Mouse (Mus musculus): ENCODE measurements at regions not wholly inside any gene's neighbourhood (a gene's known extent, or its start where the extent isn't known, plus 50 kb on each side); places are given as distances from the start of the nearest gene placed in this dataset.

GRCm38 (mm10) chr16:21320284-21320683 is 102.6 kb upstream of the Vps8 start:
- peak; percentile 20 for DNase-seq (ENCODE audit: low read depth)

GRCm38 (mm10) chr16:21321188-21322070 is 101.5 kb upstream of the Vps8 start:
- no peak for DNase-seq (ENCODE audit: low read depth)

GRCm38 (mm10) chr16:21322437-21322836 is 100.5 kb upstream of the Vps8 start:
- DNase-seq (ENCODE audit: low read depth), result no peak

GRCm38 (mm10) chr16:21323446-21324034 is 99.4 kb upstream of the Vps8 start:
- DNase-seq (ENCODE audit: low read depth), result no peak

GRCm38 (mm10) chr16:21327969-21328368 is 94.9 kb upstream of the Vps8 start:
- DNase-seq (ENCODE audit: low read depth), result no peak

GRCm38 (mm10) chr16:21329199-21329598 is 93.7 kb upstream of the Vps8 start:
- no peak for DNase-seq (ENCODE audit: low read depth)

GRCm38 (mm10) chr16:21331229-21331628 is 91.7 kb upstream of the Vps8 start:
- DNase-seq (ENCODE audit: low read depth), result no peak

- no peak for DNase-seq (ENCODE audit: low read depth)
These were observed 90.5 kb upstream of the Vps8 start for GRCm38 (mm10) chr16:21332411-21332810.

- no peak for DNase-seq (ENCODE audit: low read depth)
These were observed 90.1 kb upstream of the Vps8 start for GRCm38 (mm10) chr16:21332862-21333222.

- DNase-seq (ENCODE audit: low read depth), result peak; percentile 90
These were observed 89.5 kb upstream of the Vps8 start for GRCm38 (mm10) chr16:21333223-21333951.

- no peak for DNase-seq (ENCODE audit: low read depth)
These were observed 83.9 kb upstream of the Vps8 start for GRCm38 (mm10) chr16:21339061-21339459.

GRCm38 (mm10) chr16:21339460-21340081 is 83.3 kb upstream of the Vps8 start:
- peak; percentile 81 for DNase-seq (ENCODE audit: low read depth)

GRCm38 (mm10) chr16:21340136-21340535 is 82.8 kb upstream of the Vps8 start:
- no peak for DNase-seq (ENCODE audit: low read depth)

GRCm38 (mm10) chr16:21349869-21350268 is 73.0 kb upstream of the Vps8 start:
- peak; percentile 55 for DNase-seq (ENCODE audit: low read depth)

GRCm38 (mm10) chr16:21351289-21351688 is 71.6 kb upstream of the Vps8 start:
- DNase-seq (ENCODE audit: low read depth), result no peak

GRCm38 (mm10) chr16:21353111-21353510 is 69.8 kb upstream of the Vps8 start:
- no peak for DNase-seq (ENCODE audit: low read depth)

GRCm38 (mm10) chr16:21353545-21353944 is 69.4 kb upstream of the Vps8 start:
- peak; percentile 21 for DNase-seq (ENCODE audit: low read depth)

- DNase-seq (ENCODE audit: low read depth), result no peak
These were observed 67.3 kb upstream of the Vps8 start for GRCm38 (mm10) chr16:21355638-21356037.

GRCm38 (mm10) chr16:21357433-21357832 is 65.5 kb upstream of the Vps8 start:
- no peak for DNase-seq (ENCODE audit: low read depth)

- DNase-seq (ENCODE audit: low read depth), result peak; percentile 81
These were observed 64.5 kb upstream of the Vps8 start for GRCm38 (mm10) chr16:21358313-21358920.

- peak; percentile 90 for DNase-seq (ENCODE audit: low read depth)
These were observed 63.5 kb upstream of the Vps8 start for GRCm38 (mm10) chr16:21359459-21359858.

- DNase-seq (ENCODE audit: low read depth), result peak; percentile 51
These were observed 61.5 kb upstream of the Vps8 start for GRCm38 (mm10) chr16:21361406-21361805.
